Mouse (Mus musculus) spleen, postnatal 4 days (tissue): ENCODE measurements around the gene Igflr1.

Source experiments
- DNase-seq, 2 experiments: peaks; one replicate each; pipeline ENCODE4 v3.0.0; 2022; ENCODE audit warnings: low spot score in 2 of 2

The Igflr1 gene

DNA sequence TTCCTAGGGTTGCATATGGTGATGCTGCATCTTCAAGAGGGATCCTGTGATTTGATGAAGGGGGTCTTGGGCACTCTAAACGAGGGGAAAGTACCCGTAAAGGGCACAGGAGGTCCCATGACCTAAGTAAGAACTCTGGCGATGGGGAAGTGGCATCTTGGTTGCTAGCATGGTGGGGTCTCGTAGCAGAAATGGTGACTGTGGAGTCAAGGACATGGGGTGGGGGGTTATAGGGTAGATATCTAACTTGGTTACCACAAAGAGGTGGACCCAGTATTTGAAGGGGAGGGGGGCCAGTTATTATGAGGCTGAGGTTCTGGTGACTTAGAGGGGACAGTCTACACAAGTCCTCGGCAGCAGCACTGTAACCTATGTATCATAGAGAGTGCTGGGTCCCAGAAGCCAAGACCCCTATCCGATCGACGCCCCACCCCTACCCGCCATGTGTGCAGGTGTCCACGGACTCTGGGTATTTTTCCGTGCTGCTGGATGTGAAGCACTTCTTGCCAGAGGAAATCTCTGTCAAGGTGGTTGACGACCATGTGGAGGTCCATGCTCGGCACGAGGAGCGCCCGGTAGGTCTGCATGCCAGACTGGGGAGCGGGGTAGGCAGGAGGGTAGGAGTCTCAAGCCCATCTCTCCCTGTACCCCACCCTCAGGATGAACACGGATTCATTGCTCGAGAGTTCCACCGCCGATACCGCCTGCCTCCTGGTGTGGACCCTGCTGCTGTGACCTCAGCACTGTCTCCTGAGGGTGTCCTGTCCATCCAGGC, 11.2 kb upstream of the Igflr1 start:
- peak in 1 of 2 experiments; percentile 63 for DNase-seq

DNA sequence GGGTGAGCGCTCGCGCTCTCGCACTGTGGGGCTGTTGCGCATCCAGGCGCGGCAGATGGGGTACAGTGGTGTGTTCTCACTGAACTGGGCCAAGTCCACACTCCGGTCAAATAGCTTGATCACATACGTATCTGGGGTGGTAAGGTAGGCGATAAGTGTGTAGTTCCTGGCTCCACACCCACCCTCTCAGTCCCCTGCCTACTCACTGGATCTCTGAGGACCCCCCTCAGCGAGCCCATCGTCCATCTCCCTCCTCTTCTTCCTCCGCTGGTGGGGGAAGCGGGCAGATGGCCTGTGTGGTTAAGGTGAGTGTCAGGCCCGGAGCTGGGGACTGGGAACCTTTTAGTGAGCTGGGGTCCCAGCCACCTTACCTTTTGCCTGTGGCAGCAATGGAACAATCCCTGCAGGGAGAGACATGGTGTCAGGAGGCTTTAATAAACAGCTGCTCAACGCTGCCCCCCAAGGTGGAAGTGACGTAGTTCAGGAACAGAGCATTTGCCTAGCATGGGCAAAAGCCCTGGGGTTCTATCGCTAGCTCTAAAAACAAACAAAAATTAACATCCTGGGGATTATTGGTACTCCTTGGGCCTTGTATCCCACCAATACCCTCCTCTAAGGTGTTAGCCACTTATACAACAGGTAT, 8.2 kb upstream of the Igflr1 start:
- peak in 1 of 2 experiments; percentile 72 for DNase-seq

DNA sequence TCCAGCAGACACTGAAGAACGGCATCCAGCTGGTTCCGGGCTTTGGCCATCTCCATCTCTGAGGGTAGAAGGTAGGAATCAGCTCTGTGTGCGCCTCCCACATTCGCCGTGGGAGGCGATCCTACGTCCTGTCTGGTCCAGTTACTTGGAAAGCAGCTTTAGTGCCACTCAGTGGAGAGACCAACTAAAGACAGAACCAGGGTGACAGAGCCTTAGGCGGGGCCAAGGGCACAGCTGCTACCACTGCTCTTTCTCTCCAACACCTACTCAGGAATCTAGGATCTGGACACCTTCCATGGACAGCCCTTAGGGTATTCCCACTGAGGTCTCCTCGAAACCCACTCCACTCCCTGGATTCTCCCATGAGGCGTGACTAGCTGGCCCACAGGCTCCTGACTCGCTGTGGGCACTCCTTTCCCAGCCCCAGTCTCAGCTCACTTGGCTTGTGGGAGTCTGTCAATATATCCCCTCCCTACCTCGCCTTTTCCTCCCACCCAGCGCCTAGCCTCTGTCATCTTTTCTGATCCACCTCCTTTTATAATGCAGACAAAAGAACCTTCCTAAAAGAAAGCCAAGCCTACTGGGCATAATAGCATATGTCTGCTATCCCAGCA, 7.2 kb upstream of the Igflr1 start:
- no peak for DNase-seq

DNA sequence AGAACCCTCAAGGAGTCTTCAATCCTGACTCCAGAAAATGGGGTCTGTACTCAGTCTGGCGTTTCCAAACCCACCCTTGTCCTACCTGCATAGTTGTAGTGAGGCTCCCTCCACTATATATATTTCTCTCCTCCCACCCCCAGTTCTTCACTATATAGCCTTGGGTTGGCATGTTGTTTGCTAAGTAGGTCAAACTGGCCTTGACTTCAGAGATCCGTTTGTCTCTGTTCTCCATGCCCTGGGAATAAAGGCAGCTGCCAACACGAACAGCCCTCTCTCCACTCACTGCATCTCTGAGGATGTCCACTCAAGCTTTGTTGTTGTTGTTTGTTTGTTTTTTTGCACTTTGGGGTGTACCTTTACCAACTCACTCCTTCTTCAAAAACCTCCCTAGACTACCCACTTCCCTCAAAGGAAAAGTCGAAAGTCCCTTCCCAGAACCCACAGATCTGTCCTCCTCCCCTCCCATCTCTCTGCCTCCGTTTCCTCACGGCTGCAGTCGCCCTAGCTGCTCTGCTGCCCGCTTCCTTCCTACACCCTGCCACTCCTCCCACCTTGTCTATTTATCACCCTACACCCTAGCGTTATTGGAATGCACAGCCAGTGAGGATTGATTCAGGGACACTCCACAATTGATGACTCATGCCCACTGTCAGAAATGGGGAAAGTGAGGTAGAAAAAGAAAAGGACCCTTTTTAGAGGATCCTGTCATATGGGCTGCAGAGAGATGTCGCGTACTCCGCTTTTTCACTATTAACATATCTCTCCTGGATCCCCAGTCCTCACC, 6.4 kb upstream of the Igflr1 start:
- DNase-seq: no peak

DNA sequence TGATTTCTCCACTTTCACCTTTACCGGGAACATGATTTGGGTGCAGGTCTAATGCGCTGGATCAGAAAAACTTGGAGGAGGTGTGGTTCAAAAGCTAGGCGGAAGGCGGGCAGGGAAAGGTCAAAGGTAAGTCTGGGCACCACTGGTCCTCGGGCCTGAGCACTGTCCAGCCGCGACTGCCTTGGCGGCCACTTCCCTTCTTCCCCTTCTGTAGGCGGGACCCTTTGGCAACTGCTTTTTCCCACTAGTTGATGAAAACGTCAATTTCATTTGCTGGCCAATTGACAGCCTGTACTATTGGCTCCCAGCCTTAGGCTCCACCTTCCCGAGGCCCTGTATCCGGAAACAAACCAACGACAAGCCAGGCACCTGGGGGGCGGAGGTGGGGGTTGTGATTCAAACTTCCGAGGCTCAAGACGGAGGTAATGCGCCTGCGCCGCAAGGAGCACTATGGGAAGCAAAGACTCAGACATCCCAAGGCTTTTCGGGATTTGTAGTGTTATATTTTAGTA, 5.7 kb upstream of the Igflr1 start, which contains the start of gene Lin37:
Lin37 (minus strand) TSS at position 396 of the 512 bp plus-strand sequence.
- DNase-seq: peak; percentile 91 to 93

DNA sequence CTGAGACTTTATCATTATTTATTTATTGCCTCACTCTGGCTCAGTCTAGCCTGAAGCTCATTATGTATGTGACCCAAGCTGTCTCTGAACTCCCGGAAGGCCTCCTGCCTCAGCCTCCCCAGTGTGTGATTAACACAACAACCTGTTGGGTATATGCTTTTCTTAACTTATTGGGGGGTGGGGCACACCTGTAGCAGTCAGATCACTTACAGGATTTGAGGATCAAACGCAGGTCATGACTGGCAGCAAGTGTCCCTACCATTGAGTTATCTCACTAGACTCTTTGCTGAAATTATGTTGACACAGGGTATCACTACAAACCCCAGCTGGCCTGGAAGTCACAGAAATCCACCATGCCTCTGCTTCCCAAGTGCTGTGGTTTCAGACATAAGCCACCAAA, 4.9 kb upstream of the Igflr1 start:
- DNase-seq: no peak

DNA sequence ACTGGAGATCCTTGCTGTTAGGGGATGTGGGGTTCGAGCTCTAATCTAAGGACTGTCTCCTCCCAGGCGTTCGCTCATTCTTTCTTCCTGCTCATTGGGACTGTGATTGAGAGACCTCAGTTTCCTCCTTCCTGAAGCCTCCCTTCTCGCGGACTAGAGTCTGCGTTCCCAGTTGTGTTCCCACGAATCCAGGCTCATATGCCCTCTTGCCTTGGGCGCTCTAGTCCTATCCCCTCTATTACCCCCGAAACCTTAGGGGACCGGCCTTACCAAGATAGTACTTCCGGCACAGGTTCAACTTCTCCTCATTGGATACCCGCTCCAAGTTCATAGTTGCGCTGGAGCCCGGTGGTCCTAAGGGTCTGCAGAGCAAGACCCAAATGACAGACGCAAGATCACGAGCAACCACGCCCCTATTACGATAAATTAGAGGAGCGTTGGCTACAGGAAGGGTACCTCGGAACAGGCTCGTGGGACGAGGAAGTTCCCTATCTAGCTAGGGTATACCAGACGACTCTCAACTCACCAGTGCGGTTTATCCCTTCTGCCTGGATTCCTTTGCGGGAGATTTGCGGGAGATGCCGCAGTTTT, 2.6 kb upstream of the Igflr1 start:
- peak in 1 of 2 experiments; percentile 69 for DNase-seq

DNA sequence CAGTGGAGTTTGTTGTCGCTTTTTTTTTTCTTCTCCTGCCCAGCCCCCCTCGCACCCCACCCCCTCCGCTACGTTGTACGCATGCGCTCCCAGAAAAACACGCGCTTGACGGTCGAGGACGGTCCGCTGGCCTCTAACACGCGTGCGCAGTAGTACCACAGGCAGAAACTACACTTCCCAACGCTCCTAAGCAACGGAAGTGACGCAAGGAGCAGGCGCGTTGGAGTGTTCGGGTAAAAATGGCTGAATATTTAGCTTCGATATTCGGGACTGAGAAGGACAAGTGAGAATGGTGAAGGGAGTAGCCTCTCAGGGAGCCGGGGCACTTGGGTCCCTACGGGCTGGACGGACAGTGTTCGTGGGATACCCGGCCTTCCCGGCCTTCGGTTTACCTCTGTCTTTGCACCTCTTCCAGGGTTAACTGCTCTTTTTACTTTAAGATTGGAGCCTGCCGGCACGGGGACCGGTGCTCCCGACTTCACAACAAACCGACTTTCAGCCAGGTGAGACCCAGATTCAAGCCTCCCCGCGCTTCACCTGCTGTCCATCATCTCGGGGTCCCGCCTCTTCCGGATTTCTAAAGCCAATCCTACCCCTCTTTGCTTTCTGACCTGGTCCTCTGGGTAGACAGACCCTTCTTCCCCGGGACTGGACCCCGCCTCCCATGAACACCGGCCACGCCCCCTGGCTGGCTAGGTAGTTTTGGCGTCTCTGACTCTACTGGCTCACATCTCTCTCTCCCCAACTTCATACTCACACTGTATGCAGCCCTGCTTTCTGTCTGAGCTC, 1.9 kb upstream of the Igflr1 start, which contains the start of the genes U2af1l4, Gm49396 and Psenen:
U2af1l4 (plus strand) TSS at position 185 of the 789 bp plus-strand sequence.
Gm49396 (plus strand) TSS at position 228 of the 789 bp plus-strand sequence.
Psenen (minus strand) TSS at position 511 of the 789 bp plus-strand sequence.
- DNase-seq: peak; percentile 95 to 98

DNA sequence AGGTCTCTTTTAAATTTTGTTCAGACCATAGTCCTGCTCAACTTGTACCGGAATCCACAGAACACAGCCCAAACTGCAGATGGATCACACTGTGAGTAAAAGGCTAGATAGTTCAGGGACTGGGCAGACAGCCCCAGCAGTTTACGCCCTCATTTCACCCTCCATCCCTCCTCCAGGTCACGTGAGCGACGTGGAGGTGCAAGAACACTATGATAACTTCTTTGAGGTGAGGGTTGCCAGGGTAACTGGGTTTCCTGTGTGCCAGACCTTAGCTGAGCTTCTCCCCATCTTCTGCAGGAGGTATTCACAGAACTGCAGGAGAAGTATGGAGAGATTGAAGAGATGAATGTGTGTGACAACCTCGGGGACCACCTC, 1.3 kb upstream of the Igflr1 start:
- DNase-seq: no peak

DNA sequence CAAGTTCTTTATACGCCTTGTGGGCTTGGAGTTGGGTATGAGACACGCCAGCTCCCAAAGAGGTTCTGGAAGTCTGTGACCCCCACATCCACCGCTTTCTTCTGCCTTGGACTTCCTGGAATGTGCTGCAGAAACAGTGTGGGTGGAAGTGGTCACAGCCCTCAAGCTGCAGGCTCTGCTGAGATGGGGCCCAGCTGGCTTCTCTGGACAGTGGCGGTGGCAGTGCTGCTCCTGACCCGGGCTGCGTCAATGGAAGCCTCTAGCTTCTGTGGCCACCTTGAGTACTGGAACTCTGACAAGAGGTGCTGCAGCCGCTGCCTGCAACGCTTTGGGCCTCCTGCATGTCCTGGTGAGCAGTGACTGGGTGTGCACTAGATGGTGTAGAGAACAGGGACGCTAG, 806 bp downstream of the Igflr1 start:
- DNase-seq: no peak

DNA sequence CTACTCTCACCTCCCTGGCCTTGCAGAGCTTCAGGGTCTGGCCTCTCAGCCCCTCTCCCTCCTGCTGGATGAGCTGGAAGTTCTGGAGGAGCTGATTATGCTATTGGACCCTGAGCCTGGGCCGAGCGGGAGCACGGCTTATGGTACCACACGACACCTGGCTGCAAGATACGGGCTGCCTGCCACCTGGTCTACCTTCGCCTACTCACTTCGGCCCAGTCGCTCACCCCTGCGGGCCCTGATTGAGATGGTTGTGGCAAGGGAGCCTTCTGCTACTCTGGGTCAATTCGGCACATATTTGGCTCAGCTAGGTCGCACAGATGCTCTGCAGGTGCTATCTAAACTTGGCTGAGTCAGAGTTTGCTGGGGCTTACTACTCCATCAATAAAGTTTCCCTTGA, 2.3 kb downstream of the Igflr1 start:
- no peak for DNase-seq

DNA sequence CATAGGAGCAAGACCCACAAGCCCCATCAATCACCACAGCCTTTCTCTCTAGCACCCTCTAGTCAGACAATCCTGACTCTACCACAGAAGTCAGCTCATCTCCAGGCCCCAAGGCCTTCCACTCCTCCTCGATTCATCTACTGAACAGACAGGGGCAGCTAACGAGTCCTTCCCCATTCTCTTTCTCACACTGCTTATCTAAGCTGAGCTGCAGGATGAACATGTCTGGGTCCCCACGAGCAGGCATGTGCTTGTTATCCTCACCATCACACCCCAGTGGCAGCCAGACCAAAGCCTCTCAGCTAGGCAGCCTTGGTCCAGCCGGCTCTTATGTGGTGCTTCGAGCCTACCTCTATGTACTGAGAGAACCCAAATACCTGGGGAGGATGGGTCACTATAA, 7.2 kb downstream of the Igflr1 start:
- no peak for DNase-seq

DNA sequence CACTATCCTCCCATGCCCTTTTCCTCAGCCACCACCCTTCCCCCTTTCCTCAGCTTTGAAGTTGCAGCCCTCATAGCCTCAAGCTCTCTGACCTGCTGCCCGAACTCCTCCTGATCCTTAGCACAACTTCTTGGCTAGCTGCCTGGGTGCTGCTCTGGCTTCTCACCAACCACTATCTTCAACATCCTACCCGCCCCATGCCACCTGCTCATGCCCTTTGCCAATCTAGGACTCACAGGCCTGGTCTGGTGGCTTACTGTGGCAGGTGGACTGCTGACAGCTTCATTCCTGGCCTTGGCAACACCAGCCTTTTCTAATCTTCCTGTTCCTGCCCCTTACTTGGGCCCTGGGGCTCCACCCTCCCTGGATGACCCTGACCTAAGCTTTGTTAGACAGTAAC, 7.7 kb downstream of the Igflr1 start:
- peak; percentile 75 to 79 for DNase-seq

DNA sequence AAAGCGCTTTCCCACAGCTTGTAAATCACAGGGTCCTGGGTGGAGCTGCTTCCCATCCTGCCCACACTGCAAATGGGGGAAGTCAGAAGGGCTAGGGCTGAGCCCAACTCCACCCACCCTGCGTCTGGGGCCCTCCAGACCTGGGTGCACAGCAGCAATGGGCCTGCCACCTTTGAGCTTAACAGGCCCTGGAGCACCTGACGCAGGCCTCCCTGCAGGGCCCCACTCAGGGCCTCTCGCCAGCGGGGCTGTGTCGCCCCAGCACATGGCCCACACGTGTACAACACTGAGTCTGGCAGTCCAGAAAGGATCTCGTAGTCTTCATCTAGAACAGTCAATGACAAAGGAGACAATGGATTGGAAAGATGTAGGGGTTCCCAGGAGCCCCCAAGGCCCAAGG, 14.7 kb downstream of the Igflr1 start:
- DNase-seq: no peak

DNA sequence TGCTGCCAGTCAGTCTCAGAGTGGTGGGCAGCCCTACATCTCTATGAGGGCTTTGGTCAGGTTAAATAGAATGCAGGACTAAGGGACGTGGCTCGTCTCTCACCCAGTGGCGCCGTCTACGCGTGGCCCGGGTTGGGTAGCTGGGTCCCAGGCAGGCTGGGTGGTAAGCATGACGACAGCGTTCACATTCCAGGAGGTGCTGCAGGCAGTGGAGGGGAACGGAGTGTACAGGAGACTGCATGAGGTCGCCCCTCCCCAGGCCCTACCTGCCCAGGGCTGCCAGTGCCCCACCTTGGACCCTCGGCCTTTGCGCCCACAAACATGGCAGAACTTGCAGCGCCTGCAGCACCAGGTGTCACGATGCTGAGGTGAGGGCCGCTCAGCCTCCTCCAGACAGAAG, 16.3 kb downstream of the Igflr1 start:
- no peak for DNase-seq

DNA sequence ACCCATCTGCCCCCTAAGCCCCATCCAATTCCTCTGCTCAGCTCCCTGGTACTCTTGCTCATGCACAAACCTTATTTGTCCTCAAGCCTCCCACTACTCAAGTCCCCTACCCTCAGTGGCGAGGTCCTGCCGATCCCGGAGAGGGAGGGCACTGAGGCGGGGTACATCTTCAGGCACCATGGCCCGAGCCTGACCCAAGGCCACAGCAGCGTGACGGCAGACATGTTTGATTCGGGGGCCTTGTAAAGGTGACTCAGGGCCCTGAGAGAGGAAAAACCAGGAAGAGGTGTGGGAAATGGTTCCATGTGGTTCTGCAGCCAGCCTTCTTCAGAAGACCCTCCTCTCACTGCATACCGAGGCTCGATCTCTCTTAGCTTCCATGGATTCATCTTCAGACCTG, 19.1 kb downstream of the Igflr1 start:
- DNase-seq: no peak

DNA sequence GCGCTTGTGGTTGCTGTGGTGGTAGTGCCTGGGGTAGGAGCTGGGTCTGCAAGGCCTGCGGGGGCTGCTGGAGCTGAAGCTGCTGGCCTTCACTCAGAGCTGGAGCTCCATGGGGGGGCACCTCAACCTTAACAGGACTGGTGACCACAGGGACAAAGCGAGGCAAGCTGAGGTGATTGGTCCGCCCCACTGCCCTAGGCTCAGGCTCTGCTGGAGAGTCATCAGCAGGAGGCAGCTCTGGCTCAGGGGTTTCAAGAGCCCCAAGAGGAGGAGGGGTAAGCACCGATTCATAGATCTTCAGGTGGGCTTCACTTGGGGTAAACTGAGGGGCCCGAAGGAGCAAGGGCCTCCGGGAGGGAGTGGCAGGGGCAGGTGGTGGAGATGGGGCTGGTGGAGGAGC, 19.9 kb downstream of the Igflr1 start:
- DNase-seq: no peak

DNA sequence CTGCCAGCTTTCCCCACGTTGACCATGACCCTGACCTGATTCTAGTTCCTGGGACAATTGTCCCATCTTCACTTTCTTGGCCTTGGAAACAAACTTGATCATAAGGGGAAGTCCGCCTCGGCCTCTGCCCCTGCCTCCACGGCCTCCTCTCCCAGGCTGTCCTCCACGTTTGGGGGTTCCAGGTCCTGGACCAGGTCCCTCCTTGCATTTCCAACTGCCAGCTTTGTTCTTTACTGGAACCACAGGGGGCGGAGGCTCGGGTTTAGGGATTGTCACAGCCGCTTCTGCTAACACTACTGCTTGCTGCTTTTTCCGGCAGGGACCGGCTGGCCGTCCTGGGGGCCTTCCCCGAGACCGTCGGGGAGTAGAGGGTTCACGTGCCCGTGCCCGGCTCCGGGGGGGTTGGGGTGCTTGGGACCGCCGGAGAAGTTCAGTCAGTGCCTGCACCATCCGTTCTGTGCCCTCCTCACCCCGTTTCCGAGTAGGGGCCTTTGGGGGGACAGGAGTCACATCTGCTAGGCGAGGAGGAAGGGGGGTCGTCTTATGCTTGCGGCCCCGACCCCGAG, 21.3 kb downstream of the Igflr1 start:
- DNase-seq: no peak

DNA sequence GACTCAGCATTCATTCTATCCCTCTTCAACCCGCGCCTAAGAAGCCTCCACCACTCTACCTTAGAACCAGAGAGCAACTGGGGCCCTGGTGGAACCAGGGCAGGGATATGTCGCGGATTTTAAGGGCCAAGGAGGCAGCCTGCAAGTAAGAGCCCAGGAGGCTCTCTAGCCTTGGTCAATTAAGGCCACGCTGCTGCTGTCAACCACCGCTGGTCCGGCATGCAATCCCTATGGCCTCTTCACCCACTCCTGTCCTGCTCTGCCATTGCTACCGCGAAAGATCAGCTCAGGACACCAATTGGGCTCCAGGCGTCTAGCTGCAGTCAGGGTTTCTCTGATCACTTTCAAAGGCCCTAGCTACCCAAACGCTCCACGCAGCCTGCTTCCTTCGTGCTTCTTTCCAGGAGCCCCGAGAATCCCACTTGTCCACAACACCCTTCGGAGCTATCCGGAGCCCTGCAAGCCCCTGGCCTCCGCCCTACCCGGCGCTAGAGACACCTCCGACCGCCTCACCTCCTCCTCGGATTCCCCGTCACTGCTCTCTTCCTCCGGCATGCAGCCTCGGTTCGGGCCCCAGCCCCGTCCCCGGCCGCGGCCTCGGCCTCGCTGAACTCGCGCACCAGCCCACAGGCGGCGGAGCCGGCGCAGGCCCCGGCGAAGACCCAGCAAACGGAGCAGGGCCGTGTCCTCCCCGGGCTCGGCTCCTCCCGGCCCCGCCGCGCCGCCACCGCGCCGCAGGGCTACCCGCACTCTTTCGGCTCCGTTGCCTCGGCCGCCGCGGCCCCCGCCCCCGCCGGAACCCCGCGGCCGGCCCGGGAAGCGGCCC, 22.8 kb downstream of the Igflr1 start:
- peak; percentile 62 to 86 for DNase-seq
